Mouse (Mus musculus) heart, postnatal 4 days (tissue): Measurements from ENCODE around the gene Coa7. TPM values are rescaled to one million over a fixed set of nuclear protein-coding genes. Genes with fewer than 3 reads are reported as not detected.

Source experiments
- DNase-seq: peaks from one replicate; pipeline ENCODE4 v3.0.0; 2021
- total RNA-seq, 2 experiments: library from RNA; stranded (reverse); gene quantifications; 2 replicates each; pipeline ENCODE4 v1.2.3; 2021

Coa7 gene
- total RNA-seq, 2 experiments from 2014 or later, result 41.1 to 46.8 TPM

GRCm38 (mm10) chr4:108386087-108386486 lies 58.1 kb downstream of the Coa7 start:
- peak; percentile 23 for DNase-seq

- peak; percentile 26 for DNase-seq
Observed at GRCm38 (mm10) chr4:108387106-108387505, 59.2 kb downstream of the Coa7 start.

GRCm38 (mm10) chr4:108387681-108388253 lies 59.8 kb downstream of the Coa7 start:
- peak; percentile 91 for DNase-seq

- no peak for DNase-seq
Observed at GRCm38 (mm10) chr4:108388741-108389140, 60.8 kb downstream of the Coa7 start.

- no peak for DNase-seq
Observed at GRCm38 (mm10) chr4:108391124-108391523, 63.2 kb downstream of the Coa7 start.

Other genes with a start within 250 kb of the Coa7 start
- 10 to 100 TPM in 1 of 2 experiments, 1 to 10 TPM in 1; 10.0 to 10.8 TPM for gene Podn, start 231.7 kb upstream of the Coa7 start, total RNA-seq
- 100 to 1,000 TPM; 119 to 132 TPM for gene Scp2, start 183.1 kb upstream of the Coa7 start, total RNA-seq
- 10 to 100 TPM; 22.1 to 27.9 TPM for gene Echdc2, start 162.7 kb upstream of the Coa7 start, total RNA-seq
- not detected for gene Zyg11a, start 110.1 kb upstream of the Coa7 start, total RNA-seq
- gene Zyg11b, start 27.0 kb upstream of the Coa7 start, total RNA-seq, result 10 to 100 TPM; 30.9 to 31.4 TPM
- gene Shisal2a, start 55.2 kb downstream of the Coa7 start, total RNA-seq, result under 1 TPM; 0.50 TPM
- 10 to 100 TPM; 27.5 to 30.6 TPM for gene Gpx7, start 78.8 kb downstream of the Coa7 start, total RNA-seq
- gene Tut4, start 131.3 kb downstream of the Coa7 start, total RNA-seq, result 10 to 100 TPM; 47.7 to 49.3 TPM